ENCODE assay signal across 8 mouse cellular contexts in the genomic region with DNA sequence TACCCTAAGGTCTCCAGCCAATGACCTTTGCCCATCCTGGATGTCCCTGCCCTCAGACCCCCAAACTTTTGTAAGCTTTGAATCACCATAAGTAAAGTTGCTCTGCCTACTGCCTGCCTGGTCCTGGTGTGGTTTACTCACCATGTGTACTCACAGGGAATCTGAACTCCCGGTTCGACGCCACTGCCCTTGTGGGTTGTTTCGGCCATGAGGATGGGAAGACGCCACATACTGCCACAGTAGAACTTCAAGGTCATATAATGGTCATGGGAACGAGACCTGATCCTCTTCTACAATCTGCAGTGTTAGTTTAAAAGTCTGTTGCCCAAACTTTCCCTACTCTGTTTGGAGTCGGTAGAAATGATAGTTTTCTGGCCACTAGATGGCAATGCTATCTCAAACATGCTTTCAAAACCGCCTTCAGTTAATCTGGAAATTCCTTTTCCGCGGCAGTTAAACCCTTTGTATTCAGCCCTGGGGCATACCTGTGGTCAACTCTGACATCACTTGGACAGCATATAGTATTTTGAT. TPM values are rescaled to one million over a fixed set of nuclear protein-coding genes. Genes with fewer than 3 reads are reported as not detected.
A peak's percentile ranks its signal among the peaks of the same experiment; 100 is the strongest.
DNase-seq lines count a peak whose midpoint lies in the region; ATAC-seq and TF ChIP-seq lines count a peak whose summit lies in the region.

No protein-coding gene starts in this region.

- no peaks in the 10 kb centered on the region for H3K9me3 ChIP-seq in forebrain, embryonic 15.5 days
- no peaks in the 10 kb centered on the region for H3K9me3 ChIP-seq in kidney, embryonic 14.5 days (ENCODE audit: control insufficient read depth, low read length)

- ATAC-seq in forebrain, embryonic 15.5 days (replicated peaks): peak; percentile 46; the same call in 1 of the 2 replicates
- ATAC-seq in kidney, embryonic 14.5 days (ENCODE audit: low FRiP score, low TSS enrichment): peak; percentile 43
- ATAC-seq in monocyte, adult 5-6 weeks (replicated peaks; ENCODE audit: insufficient number of reproducible peaks, low FRiP score, low TSS enrichment, poor library complexity, severe bottlenecking): no peak
- no peak for ATAC-seq in granulocyte monocyte progenitor cell, adult 5-6 weeks (replicated peaks; ENCODE audit: poor library complexity, severe bottlenecking)

- H3K9ac ChIP-seq in liver, adult 2 months (ENCODE audit: low read depth, low read length): no peak overlapping the region
- no peak overlapping the region for H3K9ac ChIP-seq in forebrain, embryonic 15.5 days (replicated peaks)
- H3K9ac ChIP-seq in kidney, embryonic 14.5 days (ENCODE audit: low read depth, low read length): no peak overlapping the region

- H3K27me3 ChIP-seq in liver, adult 2 months (ENCODE audit: control insufficient read depth, insufficient read depth, low read length): peaks cover 3% of the 10 kb centered on the region; the same call in 1 of the 2 replicates
- H3K27me3 ChIP-seq in forebrain, embryonic 15.5 days: no peaks in the 10 kb centered on the region
- no peaks in the 10 kb centered on the region for H3K27me3 ChIP-seq in kidney, embryonic 14.5 days (ENCODE audit: control insufficient read depth, insufficient read depth, low read length)
- H3K27me3 ChIP-seq in myocyte (ENCODE audit: control insufficient read depth, insufficient read depth, insufficient read length): no peaks in the 10 kb centered on the region

- no peak overlapping the region for H3K27ac ChIP-seq in liver, adult 2 months (replicated peaks; ENCODE audit: insufficient read depth, low read depth, low read length)
- no peak overlapping the region for H3K27ac ChIP-seq in forebrain, embryonic 15.5 days (replicated peaks)
- H3K27ac ChIP-seq in kidney, embryonic 14.5 days (ENCODE audit: low read depth, low read length): no peak overlapping the region

- TF ChIP-seq POLR2A in liver, adult 2 months (IDR thresholded peaks at IDR 0.05; ENCODE audit: extremely low read depth, insufficient read depth, low read length): no peak
- no peak for TF ChIP-seq POLR2A in myocyte (IDR thresholded peaks at IDR 0.05; ENCODE audit: insufficient read length, low read depth)

- peak; percentile 50 for TF ChIP-seq CTCF in liver, adult 2 months (IDR thresholded peaks at IDR 0.05; ENCODE audit: low read depth, low read length)

- H3K4me1 ChIP-seq in liver, adult 2 months (ENCODE audit: control insufficient read depth, insufficient read depth, low read length): no peaks in the 10 kb centered on the region
- no peaks in the 10 kb centered on the region for H3K4me1 ChIP-seq in forebrain, embryonic 15.5 days
- no peaks in the 10 kb centered on the region for H3K4me1 ChIP-seq in kidney, embryonic 14.5 days (ENCODE audit: control insufficient read depth, insufficient read depth, low read length)

- no peak overlapping the region for H3K4me2 ChIP-seq in forebrain, embryonic 15.5 days (replicated peaks)
- no peak overlapping the region for H3K4me2 ChIP-seq in kidney, embryonic 14.5 days (replicated peaks; ENCODE audit: low read depth, low read length)
- peak overlapping the region; percentile 61 for H3K4me2 ChIP-seq in myocyte (ENCODE audit: low read depth)

- DNase-seq in liver, adult 2 months (ENCODE audit: extremely low read depth, low read depth, low spot score): peak; percentile 42
- no peak for DNase-seq in liver
- peak; percentile 13 for DNase-seq in adrenal gland, postnatal 25 days

- WGBS in liver, adult 2 months: 17% methylated on average over 10 of the region's 10 CpGs
- 47% methylated on average over 10 of the region's 10 CpGs for WGBS in forebrain, embryonic 15.5 days
- 37% methylated on average over 10 of the region's 10 CpGs for WGBS in kidney, embryonic 14.5 days

- no peaks in the 10 kb centered on the region for H3K79me2 ChIP-seq in liver, adult 2 months (ENCODE audit: control insufficient read depth, insufficient read depth, low read length)
- no peaks in the 10 kb centered on the region for H3K79me2 ChIP-seq in myocyte (ENCODE audit: control insufficient read depth, insufficient read depth)

- no peak overlapping the region for H3ac ChIP-seq in myocyte (ENCODE audit: control insufficient read depth, insufficient read length)

- H3K36me3 ChIP-seq in liver, adult 2 months (ENCODE audit: control insufficient read depth, insufficient read depth, low read length): no peaks in the 10 kb centered on the region
- H3K36me3 ChIP-seq in forebrain, embryonic 15.5 days: no peaks in the 10 kb centered on the region
- H3K36me3 ChIP-seq in kidney, embryonic 14.5 days (ENCODE audit: control insufficient read depth, insufficient read depth, low read length): no peaks in the 10 kb centered on the region
- no peaks in the 10 kb centered on the region for H3K36me3 ChIP-seq in myocyte (ENCODE audit: control insufficient read depth, insufficient read depth)

- no peak overlapping the region for H3K4me3 ChIP-seq in liver, adult 2 months (ENCODE audit: insufficient read depth, low read depth, low read length)
- no peak overlapping the region for H3K4me3 ChIP-seq in forebrain, embryonic 15.5 days
- no peak overlapping the region for H3K4me3 ChIP-seq in kidney, embryonic 14.5 days (ENCODE audit: low read length)
- H3K4me3 ChIP-seq in myocyte: no peak overlapping the region

TF ChIP-seq in myocyte, 11 proteins besides CTCF, POLR2A, EP300 and RAD21:
- TF ChIP-seq POLR2AphosphoS2 (IDR thresholded peaks at IDR 0.05; ENCODE audit: insufficient read length, low read depth) (no peak), MAX (IDR thresholded peaks at IDR 0.05; ENCODE audit: low read depth) (no peak), CEBPB (IDR thresholded peaks at IDR 0.05; ENCODE audit: insufficient read depth, poor library complexity, severe bottlenecking) (no peak), E2F4 (IDR thresholded peaks at IDR 0.05; ENCODE audit: insufficient read depth) (no peak), MYOD1 (IDR thresholded peaks at IDR 0.05; ENCODE audit: control insufficient read depth in 1 of 3, insufficient read length in 2 of 3, low read depth in 2 of 3) (no peak), MYOG (IDR thresholded peaks at IDR 0.05; ENCODE audit: control insufficient read depth in 1 of 3, insufficient read depth in 1 of 3, insufficient read length in 2 of 3, low read depth in 2 of 3) (no peak)

RNA-seq across cellular contexts. Expression of gene Hao2, which starts 2.1 kb away (rescaled TPM):
- 20.8 and 30.0 TPM in 2 replicates for total RNA-seq in liver, adult 2 months (2014; rRNA removed)
- polyA plus RNA-seq in liver, adult 2 months (2012; rRNA removed): 18.7 and 33.7 TPM in 2 replicates
- total RNA-seq in adrenal gland, postnatal 25 days (2021): 223 and 290 TPM in 2 replicates
- polyA plus RNA-seq in forebrain, embryonic 15.5 days (2015; fragmentation: Nextera tagmentation; extraction: Ambion mirVana): 0.20 TPM in 1 of 2 replicates, not detected in the other
- 8.7 and 13.3 TPM in 2 replicates for polyA plus RNA-seq in kidney, embryonic 14.5 days (2014; fragmentation: Nextera tagmentation; extraction: Ambion mirVana)
- not detected for polyA plus RNA-seq in myocyte (2012; fragmentation: generic; extraction: Trizol)
- total RNA-seq in monocyte, adult 5-6 weeks (2017): not detected in 3 replicates
- not detected in 2 replicates for total RNA-seq in granulocyte monocyte progenitor cell, adult 5-6 weeks (2014; fragmentation: Nextera tagmentation)
- not detected in 2 replicates for total RNA-seq in granulocyte monocyte progenitor cell, adult 5-6 weeks (2017)

RNA-seq across cellular contexts. Expression of gene Hsd3b1, which starts 35.5 kb away (rescaled TPM):
- total RNA-seq in liver, adult 2 months (2014; rRNA removed): 0.65 and 35.3 TPM in 2 replicates
- polyA plus RNA-seq in liver, adult 2 months (2012; rRNA removed): 0.29 and 0.46 TPM in 2 replicates
- total RNA-seq in adrenal gland, postnatal 25 days (2021): 14,240 and 17,479 TPM in 2 replicates
- polyA plus RNA-seq in forebrain, embryonic 15.5 days (2015; fragmentation: Nextera tagmentation; extraction: Ambion mirVana): 0.10 TPM in 1 of 2 replicates, not detected in the other
- not detected in 2 replicates for polyA plus RNA-seq in kidney, embryonic 14.5 days (2014; fragmentation: Nextera tagmentation; extraction: Ambion mirVana)
- polyA plus RNA-seq in myocyte (2012; fragmentation: generic; extraction: Trizol): not detected
- total RNA-seq in monocyte, adult 5-6 weeks (2017): not detected in 3 replicates
- not detected in 2 replicates for total RNA-seq in granulocyte monocyte progenitor cell, adult 5-6 weeks (2014; fragmentation: Nextera tagmentation)
- total RNA-seq in granulocyte monocyte progenitor cell, adult 5-6 weeks (2017): not detected in 2 replicates

Comparison
In these comparisons a context has a peak if more than half of its experiments do, and no peak if none do; other contexts are left out.
1. ATAC-seq: peak in forebrain, embryonic 15.5 days (single experiment) and kidney, embryonic 14.5 days (single experiment); none in monocyte, adult 5-6 weeks (single experiment) and granulocyte monocyte progenitor cell, adult 5-6 weeks (single experiment).
2. RNA of gene Hao2, which starts 2.1 kb away (total RNA-seq): 223 to 290 TPM in adrenal gland, postnatal 25 days and 20.8 to 30.0 TPM in liver, adult 2 months; not detected in monocyte, adult 5-6 weeks and not detected in granulocyte monocyte progenitor cell, adult 5-6 weeks; every median in the first group is over 10 times any median in the second.
3. RNA of gene Hsd3b1, which starts 35.5 kb away (total RNA-seq): 14,240 to 17,479 TPM in adrenal gland, postnatal 25 days; 0.65 to 35.3 TPM in liver, adult 2 months, not detected in monocyte, adult 5-6 weeks and not detected in granulocyte monocyte progenitor cell, adult 5-6 weeks; every median in the first group is over 100 times any median in the second.